Mouse (Mus musculus) olfactory bulb, adult 2 months (tissue): Measurements from ENCODE around the gene Sppl2a. TPM values are rescaled to one million over a fixed set of nuclear protein-coding genes. Genes with fewer than 3 reads are reported as not detected.
"Not testable (repeated sequence)": the region's sequence is repeated elsewhere in the genome, so short reads cannot be mapped to it uniquely, and the experiment has no call there.

Experiments used
- H3K27ac ChIP-seq: fragments of 200-500 bp; 2 replicates; pipeline ENCODE4 v1.5.1; 2012; ENCODE audit warnings: low read depth, low read length; ENCODE audit not compliant: insufficient read depth
- H3K4me1 ChIP-seq: fragments of 200-500 bp; 2 replicates; pipeline ENCODE4 v1.6.1; 2012; ENCODE audit warnings: low read length; ENCODE audit not compliant: control insufficient read depth, insufficient read depth
- H3K4me3 ChIP-seq: fragments of 200-500 bp; 2 replicates; pipeline ENCODE4 v1.5.1; 2012; ENCODE audit warnings: mild to moderate bottlenecking, low read depth, low read length, moderate library complexity; ENCODE audit not compliant: insufficient read depth
- CTCF ChIP-seq: fragments of 200-500 bp; IDR thresholded peaks from 2 replicates; pipeline ENCODE4 v1.5.1; 2012; ENCODE audit warnings: low read depth, mild to moderate bottlenecking, low read length, moderate library complexity; ENCODE audit not compliant: insufficient read depth
- POLR2A ChIP-seq: fragments of 200-500 bp; IDR thresholded peaks from 2 replicates; pipeline ENCODE4 v1.6.1; 2012; ENCODE audit warnings: mild to moderate bottlenecking, low read depth, low read length, moderate library complexity; ENCODE audit not compliant: insufficient read depth
- WGBS: fragments of 180-500 bp; shearing (Covaris S2); methylation state at CpG from one replicate; pipeline ENCODE4 v1.1.7; 2018; 5-methylcytosine and 5-hydroxymethylcytosine counted together
- polyA plus RNA-seq: library from polyadenylated mRNA; stranded (reverse); fragments of >200 nt; gene quantifications from 2 replicates; pipeline ENCODE4 v1.2.4, GENCODE M21; 2012; ENCODE audit warnings: low replicate concordance; ENCODE audit not compliant: missing spikeins, insufficient read depth, insufficient read length

Gene Sppl2a
- polyA plus RNA-seq, 1 experiment: 119 TPM

DNA sequence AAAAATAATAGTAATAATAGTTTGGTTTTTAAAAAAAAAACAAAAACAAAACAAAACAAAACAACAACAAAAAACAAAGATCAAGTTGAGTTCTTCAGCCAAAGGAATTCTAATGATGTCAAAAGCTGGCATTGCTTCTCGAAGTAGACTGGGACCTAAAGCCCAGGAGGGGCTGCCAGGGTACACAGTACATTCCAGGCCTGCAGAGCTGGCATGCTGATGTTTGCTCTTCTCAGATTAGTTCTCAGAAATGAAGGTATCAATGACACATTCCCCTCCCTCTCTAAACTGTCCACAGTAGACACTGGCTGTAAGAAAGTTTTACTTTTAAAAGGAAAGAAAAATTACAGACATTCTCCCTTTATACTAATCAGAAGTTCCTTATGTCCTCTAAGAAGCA is 16.8 kb downstream of the Sppl2a start:
- H3K4me3 ChIP-seq: no peak overlapping the region
- TF ChIP-seq CTCF (no peak), POLR2A (no peak)
- H3K27ac ChIP-seq: no peak overlapping the region
- no peaks in the 10 kb centered on the region for H3K4me1 ChIP-seq
- 71% methylated on average over 1 of the region's 1 CpGs for WGBS

DNA sequence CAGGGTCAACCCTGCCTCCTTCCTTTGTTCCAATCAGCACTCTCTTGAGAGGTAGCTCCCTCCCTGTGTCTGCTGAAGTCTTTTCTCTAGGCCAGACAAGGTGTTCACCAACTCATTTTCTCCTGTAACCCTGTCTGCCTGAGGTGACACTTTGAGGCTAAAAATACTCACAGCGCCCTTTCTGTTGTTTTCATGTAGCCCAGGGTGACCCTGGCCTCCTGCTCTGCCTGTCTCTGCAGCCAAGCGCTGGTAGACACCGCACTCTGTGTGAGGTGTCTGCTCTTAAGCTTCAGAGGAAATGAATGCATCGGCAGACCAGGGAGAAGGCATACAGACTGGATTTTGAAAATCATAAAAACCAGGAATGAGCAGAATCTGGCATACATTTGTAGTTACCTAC is 18.9 kb downstream of the Sppl2a start:
- H3K4me1 ChIP-seq: no peaks in the 10 kb centered on the region
- no peak overlapping the region for H3K27ac ChIP-seq
- TF ChIP-seq POLR2A: no peak
- no peak for TF ChIP-seq CTCF
- H3K4me3 ChIP-seq: no peak overlapping the region
- 68% methylated on average over 4 of the region's 4 CpGs for WGBS

DNA sequence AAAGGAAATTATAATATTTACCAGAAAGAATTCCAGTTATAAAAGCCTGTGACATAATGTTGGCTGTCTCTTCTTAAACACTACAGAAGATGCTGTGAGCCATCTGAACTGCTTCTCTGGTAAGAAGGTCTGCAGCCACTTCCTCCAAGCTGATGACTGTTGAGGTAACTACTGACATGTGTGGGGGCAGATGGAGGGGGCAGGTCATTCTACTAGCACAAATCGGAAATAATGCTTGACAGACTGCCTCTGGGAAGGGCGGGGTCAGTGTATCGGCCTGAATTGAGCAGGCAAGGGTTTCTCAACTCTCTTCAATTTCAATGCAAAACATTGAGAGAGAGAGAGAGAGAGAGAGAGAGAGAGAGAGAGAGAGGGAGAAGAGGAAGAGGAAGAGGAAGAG is 28.9 kb downstream of the Sppl2a start:
- Histone ChIP-seq H3K4me3 (no peak overlapping the region), H3K27ac (no peak overlapping the region), H3K4me1 (no peaks in the 10 kb centered on the region)
- TF ChIP-seq POLR2A: no peak
- no peak for TF ChIP-seq CTCF
- 79% methylated on average over 3 of the region's 3 CpGs for WGBS

DNA sequence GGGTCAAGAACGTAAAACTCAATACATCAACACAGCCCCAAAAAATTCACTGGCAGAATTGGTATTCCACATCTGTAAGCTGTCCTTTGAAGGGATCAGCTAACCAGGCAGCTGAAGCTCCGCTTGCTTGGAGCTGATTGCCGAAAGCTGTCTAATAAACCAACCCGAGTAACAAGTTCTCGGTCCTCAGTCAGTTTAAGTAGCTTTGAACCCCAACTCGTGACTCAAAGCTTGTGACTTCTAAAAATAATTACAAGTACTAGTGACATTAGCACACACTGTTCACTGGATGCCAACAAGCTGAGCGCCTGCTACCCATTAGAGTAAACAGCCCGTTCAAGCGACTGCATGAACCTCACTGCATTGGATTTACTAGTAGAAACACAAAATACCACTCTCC is 35.5 kb downstream of the Sppl2a start:
- TF ChIP-seq CTCF (no peak), POLR2A (no peak)
- no peak overlapping the region for H3K4me3 ChIP-seq
- WGBS: 78% methylated on average over 9 of the region's 9 CpGs
- H3K4me1 ChIP-seq: no peaks in the 10 kb centered on the region
- H3K27ac ChIP-seq: no peak overlapping the region

DNA sequence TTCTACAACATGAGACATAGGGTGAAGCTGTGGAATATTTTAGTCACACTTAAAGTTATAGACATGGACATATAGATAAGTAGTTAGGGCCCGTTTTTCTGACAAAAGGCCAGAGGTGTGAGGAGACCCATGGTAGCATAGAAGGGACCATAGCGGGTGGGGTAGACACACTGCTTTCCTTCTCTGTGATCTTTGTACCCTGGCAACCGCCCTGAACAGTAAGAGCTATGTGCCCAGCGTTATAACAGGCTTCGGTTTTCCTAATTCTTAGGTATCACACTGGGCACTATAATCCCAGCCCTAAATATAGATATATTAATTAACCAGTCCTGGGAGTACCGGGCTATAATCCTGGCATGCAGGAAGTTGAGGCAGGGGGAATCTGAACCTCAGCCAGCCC is 36.1 kb downstream of the Sppl2a start:
- no peaks in the 10 kb centered on the region for H3K4me1 ChIP-seq
- 79% methylated on average over 6 of the region's 6 CpGs for WGBS
- no peak overlapping the region for H3K4me3 ChIP-seq
- TF ChIP-seq POLR2A: no peak
- no peak overlapping the region for H3K27ac ChIP-seq

DNA sequence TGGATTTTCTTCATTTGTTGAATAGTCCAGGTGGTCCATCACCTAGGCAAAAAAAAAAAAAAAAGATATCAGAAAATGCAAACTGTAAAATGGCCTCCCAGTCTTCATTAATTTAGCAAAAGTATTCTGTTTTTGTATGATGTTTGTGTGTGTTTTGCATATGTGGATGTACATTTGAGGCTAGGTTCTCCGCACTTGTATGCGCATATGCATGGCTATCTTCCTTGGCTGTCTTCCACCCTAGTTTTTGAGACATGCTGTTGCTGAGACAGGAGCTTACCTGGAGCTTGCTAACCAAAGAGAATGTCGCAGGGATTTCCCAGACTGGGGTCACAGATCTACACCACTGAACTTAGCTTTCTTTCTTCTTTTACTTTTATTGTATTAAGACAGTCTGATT is 38.8 kb downstream of the Sppl2a start:
- no peaks in the 10 kb centered on the region for H3K4me1 ChIP-seq
- H3K4me3 ChIP-seq: no peak overlapping the region
- WGBS: 99% methylated on average over 3 of the region's 3 CpGs
- no peak overlapping the region for H3K27ac ChIP-seq
- TF ChIP-seq POLR2A (no peak), CTCF (no peak)

DNA sequence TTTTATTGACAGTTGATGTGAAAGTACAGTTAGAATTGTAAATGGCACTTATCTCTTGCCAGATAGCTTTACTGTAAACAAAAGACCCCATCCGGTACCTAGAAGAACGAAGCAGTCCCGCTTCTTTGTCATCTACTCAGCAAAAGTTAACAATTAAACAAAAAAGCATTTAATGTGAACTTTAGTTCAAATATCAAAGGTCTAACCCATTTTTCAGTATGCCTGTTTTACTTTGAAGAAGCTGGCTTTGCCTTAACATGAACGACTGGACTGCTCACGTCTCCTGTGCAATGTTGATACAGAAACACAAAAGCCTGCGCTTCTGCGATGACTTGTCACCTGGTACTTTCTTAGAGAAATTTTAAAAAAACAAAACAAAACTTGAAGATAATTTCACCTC is 40.7 kb downstream of the Sppl2a start:
- H3K27ac ChIP-seq: no peak overlapping the region
- 91% methylated on average over 7 of the region's 7 CpGs for WGBS
- no peaks in the 10 kb centered on the region for H3K4me1 ChIP-seq
- no peak overlapping the region for H3K4me3 ChIP-seq
- TF ChIP-seq CTCF: no peak
- TF ChIP-seq POLR2A: no peak

DNA sequence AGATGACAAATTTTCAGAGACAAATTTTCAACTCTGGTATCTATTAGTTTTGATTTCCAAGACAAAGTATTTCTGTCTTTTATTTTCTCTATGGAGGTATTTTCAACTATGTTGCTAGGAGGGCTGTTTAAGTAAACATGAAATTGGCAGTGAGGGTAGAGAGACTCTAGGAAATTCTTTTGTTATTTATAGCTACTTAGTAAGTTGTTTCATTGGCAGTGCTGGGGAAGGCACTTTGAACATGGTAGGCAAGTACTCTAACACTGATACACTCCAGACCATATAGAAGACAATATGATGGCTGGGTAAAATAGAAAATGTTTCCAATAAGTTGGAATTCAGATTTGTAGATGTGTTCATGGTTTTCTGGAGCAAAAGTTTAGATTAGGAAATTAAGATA is 41.3 kb downstream of the Sppl2a start:
- no peak overlapping the region for H3K27ac ChIP-seq
- TF ChIP-seq CTCF: no peak
- TF ChIP-seq POLR2A: no peak
- no peak overlapping the region for H3K4me3 ChIP-seq
- no peaks in the 10 kb centered on the region for H3K4me1 ChIP-seq

DNA sequence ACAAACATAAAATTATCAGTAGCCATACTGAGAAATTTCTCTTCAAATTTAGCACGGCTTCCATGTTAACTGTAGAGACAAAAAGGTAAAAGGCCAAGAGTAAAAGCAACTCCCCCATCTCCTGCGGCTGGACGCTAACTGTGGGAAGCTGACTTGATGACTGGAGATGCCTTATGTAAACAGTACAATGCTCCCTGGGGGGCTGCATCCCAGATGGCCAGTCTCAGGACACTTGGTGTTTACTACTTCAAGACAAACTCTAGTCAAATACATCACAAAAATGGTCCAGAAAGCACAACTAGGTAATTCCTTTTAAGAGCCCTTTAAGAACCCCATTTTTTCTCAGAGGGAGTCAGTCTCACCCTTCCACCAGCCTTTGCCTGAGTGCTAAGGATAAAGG is 45.9 kb downstream of the Sppl2a start:
- WGBS: 84% methylated on average over 3 of the region's 3 CpGs
- Histone ChIP-seq H3K4me3 (no peak overlapping the region), H3K4me1 (no peaks in the 10 kb centered on the region), H3K27ac (no peak overlapping the region)
- no peak for TF ChIP-seq CTCF
- TF ChIP-seq POLR2A: no peak

DNA sequence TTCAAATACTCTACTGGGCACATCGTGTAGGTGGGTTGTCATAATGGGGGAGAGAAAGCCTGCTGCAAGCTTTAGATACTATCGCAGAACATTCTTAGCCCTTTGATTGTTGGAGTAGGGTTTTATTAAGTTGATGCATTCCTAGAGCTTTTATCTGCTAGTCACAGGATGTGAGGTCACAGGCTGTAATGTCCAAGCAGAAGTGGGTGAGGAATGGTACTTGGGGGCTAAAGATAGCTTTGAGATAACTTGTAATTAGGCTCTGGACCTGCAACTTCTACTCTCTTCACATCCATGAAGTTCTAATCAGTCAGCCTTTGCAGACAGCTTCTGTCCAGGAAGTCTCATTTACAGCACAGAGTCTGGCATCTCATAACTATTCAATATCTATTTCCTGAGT is 47.2 kb downstream of the Sppl2a start:
- no peak overlapping the region for H3K27ac ChIP-seq
- no peak for TF ChIP-seq CTCF
- no peak for TF ChIP-seq POLR2A
- H3K4me3 ChIP-seq: no peak overlapping the region
- no peaks in the 10 kb centered on the region for H3K4me1 ChIP-seq
- WGBS: 87% methylated on average over 2 of the region's 2 CpGs

DNA sequence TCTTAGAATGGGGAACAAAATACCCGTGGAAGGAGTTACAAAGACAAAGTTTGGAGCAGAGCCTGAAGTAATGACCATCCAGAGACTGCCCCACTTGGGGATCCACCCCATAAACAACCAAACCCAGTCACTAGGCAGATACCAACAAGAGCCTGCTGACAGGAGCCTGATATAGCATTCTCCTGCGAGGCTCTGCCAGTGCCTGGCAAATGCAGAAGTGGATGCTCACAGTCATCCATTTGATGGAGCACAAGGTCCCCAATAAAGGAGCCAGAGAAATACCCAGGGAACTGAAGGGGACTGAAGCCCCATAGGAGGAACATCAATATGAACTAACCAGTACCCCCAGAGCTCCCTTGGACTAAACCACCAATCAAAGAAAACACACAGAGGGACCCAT is 50.3 kb downstream of the Sppl2a start:
- WGBS: 72% methylated on average over 2 of the region's 2 CpGs
- not testable (repeated sequence) for H3K27ac ChIP-seq, H3K4me1 ChIP-seq, H3K4me3 ChIP-seq
